Mouse (Mus musculus): ENCODE measurements around the gene Exosc10.

- TF ChIP-seq CTCF (IDR thresholded peaks at IDR 0.05) = no peak
- no peak for TF ChIP-seq EP300 (IDR thresholded peaks at IDR 0.05)
These were observed 34.7 kb upstream of the Exosc10 start for GRCm38 (mm10) chr4:148523538-148523937.

All from lung, postnatal 0 days (tissue).